Mouse (Mus musculus): ENCODE measurements around the gene Mgea5. TPM values are rescaled to one million over a fixed set of nuclear protein-coding genes. Genes with fewer than 3 reads are reported as not detected.

The Mgea5 gene
- 27.1 TPM for polyA plus RNA-seq (2012; fragmentation: generic; extraction: Trizol)

GRCm38 (mm10) chr19:45783181-45783932 is at the start of gene Mgea5:
Gene Mgea5, minus strand, starts transcription at chr19:45783837.
- Histone ChIP-seq H3K36me3 (ENCODE audit: control insufficient read depth, insufficient read depth) (peaks cover 12% of the 10 kb centered on the region), H3K79me2 (ENCODE audit: control insufficient read depth, insufficient read depth) (peaks cover 46% of the 10 kb centered on the region), H3K27me3 (ENCODE audit: control insufficient read depth, insufficient read depth, insufficient read length) (no peaks in the 10 kb centered on the region), H3ac (ENCODE audit: control insufficient read depth, insufficient read length) (peak within 1 kb of the TSS; percentile 60), H3K4me3 (peak within 1 kb of the TSS; percentile 85), H3K4me2 (ENCODE audit: low read depth) (peak within 1 kb of the TSS; percentile 88)
- TF ChIP-seq POLR2AphosphoS2 (IDR thresholded peaks at IDR 0.05; ENCODE audit: insufficient read length, low read depth), result peak; percentile 58
- TF ChIP-seq USF1 (IDR thresholded peaks at IDR 0.05; ENCODE audit: low read depth), result no peak
- no peak for TF ChIP-seq REST (IDR thresholded peaks at IDR 0.05; ENCODE audit: insufficient read depth, insufficient read length)
- peak; percentile 26 for TF ChIP-seq E2F4 (IDR thresholded peaks at IDR 0.05; ENCODE audit: insufficient read depth)
- no peak for TF ChIP-seq MAX (IDR thresholded peaks at IDR 0.05; ENCODE audit: low read depth)
- no peak for TF ChIP-seq MYOG (IDR thresholded peaks at IDR 0.05; ENCODE audit: control insufficient read depth in 1 of 3, insufficient read depth in 1 of 3, insufficient read length in 2 of 3, low read depth in 2 of 3)
- no peak for TF ChIP-seq CEBPB (IDR thresholded peaks at IDR 0.05; ENCODE audit: insufficient read depth, poor library complexity, severe bottlenecking)
- TF ChIP-seq POLR2A (IDR thresholded peaks at IDR 0.05; ENCODE audit: insufficient read length, low read depth), result peak; percentile 85
- no peak for TF ChIP-seq SRF (IDR thresholded peaks at IDR 0.05; ENCODE audit: control insufficient read depth, insufficient read length, low read depth)
- TF ChIP-seq MYOD1 (IDR thresholded peaks at IDR 0.05; ENCODE audit: control insufficient read depth in 1 of 3, insufficient read length in 2 of 3, low read depth in 2 of 3), result no peak
- no peak for TF ChIP-seq TCF12 (IDR thresholded peaks at IDR 0.05; ENCODE audit: insufficient read depth, poor library complexity, severe bottlenecking)
- no peak for TF ChIP-seq TCF3 (IDR thresholded peaks at IDR 0.05; ENCODE audit: insufficient read length, low read depth)

GRCm38 (mm10) chr19:45830679-45831078 is 47.0 kb upstream of the Mgea5 start:
- Histone ChIP-seq H3K79me2 (ENCODE audit: control insufficient read depth, insufficient read depth) (no peaks in the 10 kb centered on the region), H3K27me3 (ENCODE audit: control insufficient read depth, insufficient read depth, insufficient read length) (no peaks in the 10 kb centered on the region), H3K4me3 (no peak overlapping the region), H3K4me2 (ENCODE audit: low read depth) (no peak overlapping the region), H3ac (ENCODE audit: control insufficient read depth, insufficient read length) (no peak overlapping the region), H3K36me3 (ENCODE audit: control insufficient read depth, insufficient read depth) (no peaks in the 10 kb centered on the region)
- TF ChIP-seq MYOD1 (IDR thresholded peaks at IDR 0.05; ENCODE audit: control insufficient read depth in 1 of 3, insufficient read length in 2 of 3, low read depth in 2 of 3) (no peak), MAX (IDR thresholded peaks at IDR 0.05; ENCODE audit: low read depth) (no peak), MYOG (IDR thresholded peaks at IDR 0.05; ENCODE audit: control insufficient read depth in 1 of 3, insufficient read depth in 1 of 3, insufficient read length in 2 of 3, low read depth in 2 of 3) (no peak), POLR2A (IDR thresholded peaks at IDR 0.05; ENCODE audit: insufficient read length, low read depth) (no peak), REST (IDR thresholded peaks at IDR 0.05; ENCODE audit: insufficient read depth, insufficient read length) (no peak), E2F4 (IDR thresholded peaks at IDR 0.05; ENCODE audit: insufficient read depth) (no peak), POLR2AphosphoS2 (IDR thresholded peaks at IDR 0.05; ENCODE audit: insufficient read length, low read depth) (no peak), TCF3 (IDR thresholded peaks at IDR 0.05; ENCODE audit: insufficient read length, low read depth) (no peak), TCF12 (IDR thresholded peaks at IDR 0.05; ENCODE audit: insufficient read depth, poor library complexity, severe bottlenecking) (no peak), CEBPB (IDR thresholded peaks at IDR 0.05; ENCODE audit: insufficient read depth, poor library complexity, severe bottlenecking) (no peak), SRF (IDR thresholded peaks at IDR 0.05; ENCODE audit: control insufficient read depth, insufficient read length, low read depth) (no peak), USF1 (IDR thresholded peaks at IDR 0.05; ENCODE audit: low read depth) (no peak)

GRCm38 (mm10) chr19:45827736-45828135 is 44.1 kb upstream of the Mgea5 start:
- Histone ChIP-seq H3K79me2 (ENCODE audit: control insufficient read depth, insufficient read depth) (no peaks in the 10 kb centered on the region), H3K27me3 (ENCODE audit: control insufficient read depth, insufficient read depth, insufficient read length) (no peaks in the 10 kb centered on the region), H3ac (ENCODE audit: control insufficient read depth, insufficient read length) (no peak overlapping the region), H3K4me2 (ENCODE audit: low read depth) (no peak overlapping the region), H3K36me3 (ENCODE audit: control insufficient read depth, insufficient read depth) (no peaks in the 10 kb centered on the region), H3K4me3 (no peak overlapping the region)
- no peak for TF ChIP-seq E2F4 (IDR thresholded peaks at IDR 0.05; ENCODE audit: insufficient read depth)
- no peak for TF ChIP-seq CEBPB (IDR thresholded peaks at IDR 0.05; ENCODE audit: insufficient read depth, poor library complexity, severe bottlenecking)
- TF ChIP-seq TCF12 (IDR thresholded peaks at IDR 0.05; ENCODE audit: insufficient read depth, poor library complexity, severe bottlenecking), result no peak
- TF ChIP-seq SRF (IDR thresholded peaks at IDR 0.05; ENCODE audit: control insufficient read depth, insufficient read length, low read depth), result no peak
- TF ChIP-seq MYOD1 (IDR thresholded peaks at IDR 0.05; ENCODE audit: control insufficient read depth in 1 of 3, insufficient read length in 2 of 3, low read depth in 2 of 3), result no peak
- TF ChIP-seq POLR2A (IDR thresholded peaks at IDR 0.05; ENCODE audit: insufficient read length, low read depth), result no peak
- TF ChIP-seq TCF3 (IDR thresholded peaks at IDR 0.05; ENCODE audit: insufficient read length, low read depth), result no peak
- no peak for TF ChIP-seq USF1 (IDR thresholded peaks at IDR 0.05; ENCODE audit: low read depth)
- no peak for TF ChIP-seq MAX (IDR thresholded peaks at IDR 0.05; ENCODE audit: low read depth)
- TF ChIP-seq POLR2AphosphoS2 (IDR thresholded peaks at IDR 0.05; ENCODE audit: insufficient read length, low read depth), result no peak
- no peak for TF ChIP-seq REST (IDR thresholded peaks at IDR 0.05; ENCODE audit: insufficient read depth, insufficient read length)
- TF ChIP-seq MYOG (IDR thresholded peaks at IDR 0.05; ENCODE audit: control insufficient read depth in 1 of 3, insufficient read depth in 1 of 3, insufficient read length in 2 of 3, low read depth in 2 of 3), result no peak

- H3ac ChIP-seq (ENCODE audit: control insufficient read depth, insufficient read length), result no peak overlapping the region
- TF ChIP-seq TCF12 (IDR thresholded peaks at IDR 0.05; ENCODE audit: insufficient read depth, poor library complexity, severe bottlenecking), result no peak
- TF ChIP-seq POLR2A (IDR thresholded peaks at IDR 0.05; ENCODE audit: insufficient read length, low read depth), result no peak
- no peak for TF ChIP-seq USF1 (IDR thresholded peaks at IDR 0.05; ENCODE audit: low read depth)
- no peak for TF ChIP-seq CEBPB (IDR thresholded peaks at IDR 0.05; ENCODE audit: insufficient read depth, poor library complexity, severe bottlenecking)
- TF ChIP-seq REST (IDR thresholded peaks at IDR 0.05; ENCODE audit: insufficient read depth, insufficient read length), result no peak
- no peak for TF ChIP-seq MYOD1 (IDR thresholded peaks at IDR 0.05; ENCODE audit: control insufficient read depth in 1 of 3, insufficient read length in 2 of 3, low read depth in 2 of 3)
- no peak for TF ChIP-seq MAX (IDR thresholded peaks at IDR 0.05; ENCODE audit: low read depth)
- TF ChIP-seq TCF3 (IDR thresholded peaks at IDR 0.05; ENCODE audit: insufficient read length, low read depth), result no peak
- TF ChIP-seq E2F4 (IDR thresholded peaks at IDR 0.05; ENCODE audit: insufficient read depth), result no peak
- TF ChIP-seq MYOG (IDR thresholded peaks at IDR 0.05; ENCODE audit: control insufficient read depth in 1 of 3, insufficient read depth in 1 of 3, insufficient read length in 2 of 3, low read depth in 2 of 3), result no peak
- TF ChIP-seq POLR2AphosphoS2 (IDR thresholded peaks at IDR 0.05; ENCODE audit: insufficient read length, low read depth), result no peak
- H3K27me3 ChIP-seq (ENCODE audit: control insufficient read depth, insufficient read depth, insufficient read length), result no peaks in the 10 kb centered on the region
- no peaks in the 10 kb centered on the region for H3K36me3 ChIP-seq (ENCODE audit: control insufficient read depth, insufficient read depth)
- no peak overlapping the region for H3K4me2 ChIP-seq (ENCODE audit: low read depth)
- H3K79me2 ChIP-seq (ENCODE audit: control insufficient read depth, insufficient read depth), result no peaks in the 10 kb centered on the region
- no peak overlapping the region for H3K4me3 ChIP-seq
Measured at GRCm38 (mm10) chr19:45827125-45827524, 43.5 kb upstream of the Mgea5 start.
